Mouse (Mus musculus): ENCODE measurements around the gene Dazap1. TPM values are rescaled to one million over a fixed set of nuclear protein-coding genes. Genes with fewer than 3 reads are reported as not detected.
A peak's percentile ranks its signal among the peaks of the same experiment; 100 is the strongest.
"Not testable (repeated sequence)": the region's sequence is repeated elsewhere in the genome, so short reads cannot be mapped to it uniquely, and the experiment has no call there.

Dazap1 gene
- polyA plus RNA-seq, 1 experiment from 2014 or later, result 44.3 TPM

DNA sequence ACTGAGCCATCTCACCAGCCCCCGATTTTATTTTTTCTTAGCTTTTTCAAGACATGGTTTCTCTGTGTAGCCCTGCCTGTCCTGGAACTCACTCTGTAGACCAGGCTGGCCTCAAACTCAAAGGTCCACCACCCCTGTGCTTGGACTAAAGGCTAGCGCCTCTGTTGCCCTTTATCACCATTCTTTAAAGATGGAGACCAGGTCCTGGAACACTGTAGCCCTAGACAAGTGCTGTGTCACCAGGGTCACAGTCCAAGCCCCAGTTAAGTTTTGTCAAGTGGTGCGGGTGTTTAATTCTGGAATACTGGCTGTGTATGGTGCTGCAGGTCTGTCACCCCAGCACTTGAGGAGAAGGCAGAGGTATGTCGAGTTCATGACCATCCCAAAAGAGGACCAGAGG is 24.3 kb upstream of the Dazap1 start:
- Histone ChIP-seq H3K27me3 (replicated peaks) (no peaks in the 10 kb centered on the region), H3K4me2 (no peak overlapping the region), H3K36me3 (peaks cover 100% of the 10 kb centered on the region), H3K9ac (no peak overlapping the region), H3K9me3 (replicated peaks) (no peaks in the 10 kb centered on the region), H3K4me3 (no peak overlapping the region), H3K4me1 (peaks cover 18% of the 10 kb centered on the region), H3K27ac (no peak overlapping the region)
- no peak for ATAC-seq
- 73% methylated on average over 4 of the region's 4 CpGs for WGBS (ENCODE audit: insufficient replicate concordance)

DNA sequence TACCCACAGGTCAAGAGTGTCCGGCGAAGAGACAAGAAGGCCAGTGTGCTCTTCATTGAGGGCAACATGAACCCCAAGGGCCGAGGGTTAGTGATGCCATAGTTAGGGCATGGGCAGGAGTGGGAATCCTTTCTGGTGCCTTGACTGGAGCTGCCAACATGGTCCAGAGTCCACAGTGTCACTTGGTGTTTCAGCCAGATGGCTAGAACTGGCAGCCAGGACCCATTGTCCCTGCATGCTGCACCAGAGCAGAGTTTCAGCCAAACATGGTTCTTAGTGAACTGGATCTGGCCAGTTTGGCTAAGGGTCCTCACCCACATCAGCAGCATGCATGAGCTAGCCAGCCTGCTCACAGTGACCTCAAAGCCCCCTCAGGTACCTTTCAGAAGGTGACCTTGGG is 23.0 kb upstream of the Dazap1 start:
- Histone ChIP-seq H3K27ac (no peak overlapping the region), H3K27me3 (replicated peaks) (no peaks in the 10 kb centered on the region), H3K4me3 (no peak overlapping the region), H3K4me2 (no peak overlapping the region), H3K36me3 (peaks cover 100% of the 10 kb centered on the region), H3K9ac (no peak overlapping the region), H3K4me1 (peaks cover 11% of the 10 kb centered on the region; the same call in 1 of the 2 replicates), H3K9me3 (replicated peaks) (no peaks in the 10 kb centered on the region)
- WGBS (ENCODE audit: insufficient replicate concordance), result 82% methylated on average over 3 of the region's 3 CpGs
- no peak for ATAC-seq

DNA sequence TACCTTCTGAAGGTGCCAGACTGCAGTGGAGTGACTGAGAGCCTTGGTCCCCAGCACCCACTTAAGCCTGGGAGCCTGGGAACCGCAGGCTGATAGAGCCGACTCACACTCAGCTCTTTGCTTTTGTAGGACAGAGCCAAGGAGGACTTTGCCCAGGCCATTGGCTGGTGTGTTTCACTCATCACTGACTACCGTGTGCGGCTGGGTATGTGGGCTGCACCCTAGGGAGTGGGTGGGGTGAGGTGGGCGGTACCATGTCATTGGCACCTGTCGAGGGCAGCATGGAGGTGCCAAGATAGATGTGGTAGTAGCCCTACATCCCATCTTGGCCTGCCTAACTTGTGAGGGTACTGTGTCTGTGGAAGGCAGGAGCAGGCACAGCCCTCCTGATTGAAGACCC is 21.5 kb upstream of the Dazap1 start:
- no peak for ATAC-seq
- no peaks in the 10 kb centered on the region for H3K27me3 ChIP-seq (replicated peaks)
- H3K4me1 ChIP-seq, result peaks cover 8% of the 10 kb centered on the region; the same call in 1 of the 2 replicates
- peaks cover 100% of the 10 kb centered on the region for H3K36me3 ChIP-seq
- no peak overlapping the region for H3K9ac ChIP-seq
- no peak overlapping the region for H3K4me2 ChIP-seq
- no peak overlapping the region for H3K27ac ChIP-seq
- no peak overlapping the region for H3K4me3 ChIP-seq
- WGBS (ENCODE audit: insufficient replicate concordance), result 86% methylated on average over 6 of the region's 6 CpGs
- H3K9me3 ChIP-seq (replicated peaks), result no peaks in the 10 kb centered on the region

DNA sequence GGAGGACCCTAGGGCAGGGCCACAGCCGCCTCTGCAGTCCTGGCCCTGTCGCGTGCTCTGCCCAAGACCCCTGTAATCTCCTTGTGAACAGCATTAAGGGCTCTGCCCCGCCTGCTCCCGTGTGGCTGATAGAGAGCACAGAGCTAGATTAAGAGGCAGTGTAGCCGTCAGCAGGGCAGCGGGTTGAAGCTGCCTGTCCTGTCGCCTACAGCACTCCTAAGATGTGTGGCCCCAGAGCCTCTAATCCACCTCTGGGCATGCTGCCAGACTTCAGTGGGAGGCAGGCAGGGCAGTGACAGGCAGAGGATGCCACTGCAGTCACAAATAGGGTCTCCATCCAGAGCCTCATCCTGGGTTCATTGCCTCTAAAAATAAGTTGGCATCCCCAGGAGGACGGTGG is 19.2 kb upstream of the Dazap1 start:
- H3K9me3 ChIP-seq (replicated peaks), result no peaks in the 10 kb centered on the region
- no peak for ATAC-seq
- no peak overlapping the region for H3K4me2 ChIP-seq
- H3K4me1 ChIP-seq, result peaks cover 26% of the 10 kb centered on the region
- H3K4me3 ChIP-seq, result no peak overlapping the region
- H3K27me3 ChIP-seq (replicated peaks), result no peaks in the 10 kb centered on the region
- WGBS (ENCODE audit: insufficient replicate concordance), result 63% methylated on average over 9 of the region's 9 CpGs
- peaks cover 77% of the 10 kb centered on the region for H3K36me3 ChIP-seq
- 0 out of 2 replicates have a peak overlapping the region, but pooled peaks have one; percentile 15 for H3K9ac ChIP-seq
- 0 out of 2 replicates have a peak overlapping the region, but pooled peaks have one; percentile 6 for H3K27ac ChIP-seq

DNA sequence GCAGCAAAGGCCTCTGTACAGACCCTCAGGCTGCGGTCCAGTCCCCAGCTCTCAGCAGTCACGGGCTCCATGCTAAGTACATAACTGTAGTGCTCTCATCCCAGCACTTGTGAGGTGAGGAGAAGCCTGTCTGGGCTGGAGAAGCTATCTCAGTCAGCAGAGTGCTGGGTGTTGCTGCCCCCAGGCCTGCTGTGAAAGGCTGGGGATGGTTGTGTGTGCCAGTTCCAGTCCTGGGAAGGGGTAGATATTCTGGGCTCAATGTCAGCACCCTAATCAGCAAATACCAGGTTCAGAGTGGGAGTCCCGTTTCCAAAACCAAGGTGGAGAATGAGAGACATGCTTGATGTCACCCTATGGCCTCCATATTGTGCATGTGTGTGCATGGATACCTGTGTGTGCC is 18.7 kb upstream of the Dazap1 start:
- peaks cover 29% of the 10 kb centered on the region for H3K4me1 ChIP-seq
- H3K9ac ChIP-seq, result no peak overlapping the region
- H3K27me3 ChIP-seq (replicated peaks), result no peaks in the 10 kb centered on the region
- no peaks in the 10 kb centered on the region for H3K9me3 ChIP-seq (replicated peaks)
- H3K4me3 ChIP-seq, result no peak overlapping the region
- H3K4me2 ChIP-seq, result no peak overlapping the region
- H3K36me3 ChIP-seq, result peaks cover 72% of the 10 kb centered on the region
- ATAC-seq, result no peak
- WGBS (ENCODE audit: insufficient replicate concordance), result 78% methylated on average over 3 of the region's 3 CpGs
- no peak overlapping the region for H3K27ac ChIP-seq

DNA sequence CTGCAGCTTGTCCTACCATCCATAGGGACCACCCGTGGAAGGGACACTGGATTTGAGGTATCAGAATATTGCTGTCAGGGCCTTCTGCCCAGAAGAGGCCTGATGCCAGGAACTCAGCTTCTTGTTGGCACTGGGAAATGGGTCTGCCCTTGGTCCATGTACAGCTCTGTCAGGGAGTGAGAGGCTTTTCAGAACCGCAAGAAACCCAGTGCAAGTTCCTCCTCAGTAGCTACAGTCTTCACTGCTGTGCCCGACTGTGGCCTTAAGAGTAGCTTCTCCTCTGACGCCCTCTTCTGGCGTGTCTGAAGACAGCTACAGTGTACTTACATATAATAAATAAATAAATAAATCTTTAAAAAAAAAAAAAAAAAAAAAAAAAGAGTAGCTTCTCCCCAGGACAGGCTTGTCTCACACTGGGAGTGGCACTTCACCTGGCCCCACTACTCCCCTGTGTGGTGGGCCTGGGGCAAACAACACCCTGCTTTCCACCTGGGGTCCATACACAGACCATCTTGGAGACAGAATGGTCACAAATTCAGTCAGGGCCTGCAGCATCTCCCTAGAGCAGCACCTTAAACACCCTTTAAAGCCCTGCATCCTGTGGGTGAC is 16.4 kb upstream of the Dazap1 start:
- H3K9ac ChIP-seq, result 0 out of 2 replicates have a peak overlapping the region, but pooled peaks have one; percentile 42
- no peaks in the 10 kb centered on the region for H3K9me3 ChIP-seq (replicated peaks)
- peaks cover 49% of the 10 kb centered on the region for H3K36me3 ChIP-seq
- peak overlapping the region; percentile 53; the same call in 1 of the 2 replicates for H3K27ac ChIP-seq
- no peak overlapping the region for H3K4me3 ChIP-seq
- no peaks in the 10 kb centered on the region for H3K27me3 ChIP-seq (replicated peaks)
- WGBS (ENCODE audit: insufficient replicate concordance), result 46% methylated on average over 5 of the region's 5 CpGs
- no peak overlapping the region for H3K4me2 ChIP-seq
- ATAC-seq, result no peak
- H3K4me1 ChIP-seq, result peaks cover 41% of the 10 kb centered on the region

DNA sequence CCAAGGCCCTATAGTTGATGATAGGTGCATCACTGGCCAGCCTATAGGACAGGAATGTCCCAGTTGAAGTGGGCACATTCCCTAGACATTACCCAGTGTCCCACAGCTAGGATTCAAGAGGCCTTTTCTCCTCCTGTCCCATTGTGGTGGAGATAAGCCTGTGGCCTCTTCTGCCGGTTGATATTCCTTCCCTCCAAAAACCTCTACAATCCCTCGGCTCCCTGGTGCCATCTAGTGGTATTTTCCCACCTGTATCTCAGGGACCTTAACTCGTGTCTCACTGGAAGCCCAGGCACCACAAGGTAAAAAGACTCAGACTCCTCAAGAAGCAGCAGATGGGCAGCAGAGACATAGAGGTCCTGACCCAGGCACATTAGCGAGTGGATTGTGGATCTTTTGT is 15.7 kb upstream of the Dazap1 start:
- H3K9me3 ChIP-seq (replicated peaks), result no peaks in the 10 kb centered on the region
- H3K4me2 ChIP-seq, result peak overlapping the region; percentile 14; the same call in 1 of the 2 replicates
- no peak overlapping the region for H3K4me3 ChIP-seq
- no peaks in the 10 kb centered on the region for H3K27me3 ChIP-seq (replicated peaks)
- 0 out of 2 replicates have a peak, but pooled peaks have one; percentile 8 for ATAC-seq
- H3K9ac ChIP-seq, result 0 out of 2 replicates have a peak overlapping the region, but pooled peaks have one; percentile 42
- 2% methylated on average over 4 of the region's 4 CpGs for WGBS (ENCODE audit: insufficient replicate concordance)
- peaks cover 42% of the 10 kb centered on the region for H3K36me3 ChIP-seq
- peak overlapping the region; percentile 53; the same call in 1 of the 2 replicates for H3K27ac ChIP-seq
- peaks cover 48% of the 10 kb centered on the region for H3K4me1 ChIP-seq

DNA sequence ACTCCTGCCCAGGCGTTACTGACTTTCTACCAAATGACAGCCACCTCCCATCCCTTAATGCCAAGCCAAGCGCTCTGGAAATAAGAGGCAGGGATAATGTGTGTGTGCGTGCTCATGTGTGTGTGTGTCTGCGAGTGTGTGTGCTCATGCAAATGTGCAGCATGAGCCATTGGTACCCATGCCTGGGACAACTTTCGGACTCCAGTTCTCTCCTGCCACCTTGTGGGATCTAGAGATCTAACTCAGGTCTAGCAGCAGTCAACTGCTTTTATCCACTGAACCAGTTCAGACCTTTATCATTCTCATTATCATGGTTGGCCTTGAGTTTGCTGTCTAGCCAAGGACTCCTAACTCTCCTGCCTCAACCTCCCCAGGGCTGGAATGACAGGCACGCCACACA is 13.4 kb upstream of the Dazap1 start:
- H3K27me3 ChIP-seq (replicated peaks), result no peaks in the 10 kb centered on the region
- H3K36me3 ChIP-seq, result peaks cover 36% of the 10 kb centered on the region
- ATAC-seq, result no peak
- H3K27ac ChIP-seq, result no peak overlapping the region
- peaks cover 54% of the 10 kb centered on the region for H3K4me1 ChIP-seq
- no peak overlapping the region for H3K9ac ChIP-seq
- H3K4me3 ChIP-seq, result peak overlapping the region; percentile 93; the same call in 1 of the 2 replicates
- no peaks in the 10 kb centered on the region for H3K9me3 ChIP-seq (replicated peaks)
- H3K4me2 ChIP-seq, result peak overlapping the region; percentile 87
- 66% methylated on average over 6 of the region's 6 CpGs for WGBS (ENCODE audit: insufficient replicate concordance)

DNA sequence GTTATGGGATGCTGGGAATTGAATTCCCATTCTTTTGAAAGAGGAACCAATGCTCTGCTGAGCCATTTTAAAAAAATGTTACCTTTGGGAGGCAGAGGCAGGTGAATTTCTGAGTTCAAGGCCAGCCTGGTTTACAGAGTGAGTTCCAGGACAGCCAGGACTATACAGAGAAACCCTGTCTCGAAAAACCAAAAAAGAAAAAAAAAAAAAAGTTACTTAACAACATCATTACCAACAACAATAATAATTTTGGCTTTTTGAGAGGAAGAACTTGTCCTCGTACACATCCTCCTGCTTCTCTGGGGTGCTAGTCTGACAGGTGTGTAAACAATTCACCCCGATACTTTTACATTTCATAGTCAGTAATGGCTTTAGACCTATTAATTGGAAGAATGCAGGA is 12.8 kb upstream of the Dazap1 start:
- H3K27ac ChIP-seq, result peak overlapping the region; percentile 91
- H3K27me3 ChIP-seq (replicated peaks); H3K9me3 ChIP-seq (replicated peaks); ATAC-seq: not testable (repeated sequence)
- H3K4me1 ChIP-seq, result peaks cover 54% of the 10 kb centered on the region
- peak overlapping the region; percentile 92 for H3K9ac ChIP-seq
- WGBS (ENCODE audit: insufficient replicate concordance), result 46% methylated on average over 3 of the region's 3 CpGs
- H3K4me3 ChIP-seq, result peak overlapping the region; percentile 93
- H3K36me3 ChIP-seq, result peaks cover 36% of the 10 kb centered on the region
- H3K4me2 ChIP-seq, result peak overlapping the region; percentile 87

DNA sequence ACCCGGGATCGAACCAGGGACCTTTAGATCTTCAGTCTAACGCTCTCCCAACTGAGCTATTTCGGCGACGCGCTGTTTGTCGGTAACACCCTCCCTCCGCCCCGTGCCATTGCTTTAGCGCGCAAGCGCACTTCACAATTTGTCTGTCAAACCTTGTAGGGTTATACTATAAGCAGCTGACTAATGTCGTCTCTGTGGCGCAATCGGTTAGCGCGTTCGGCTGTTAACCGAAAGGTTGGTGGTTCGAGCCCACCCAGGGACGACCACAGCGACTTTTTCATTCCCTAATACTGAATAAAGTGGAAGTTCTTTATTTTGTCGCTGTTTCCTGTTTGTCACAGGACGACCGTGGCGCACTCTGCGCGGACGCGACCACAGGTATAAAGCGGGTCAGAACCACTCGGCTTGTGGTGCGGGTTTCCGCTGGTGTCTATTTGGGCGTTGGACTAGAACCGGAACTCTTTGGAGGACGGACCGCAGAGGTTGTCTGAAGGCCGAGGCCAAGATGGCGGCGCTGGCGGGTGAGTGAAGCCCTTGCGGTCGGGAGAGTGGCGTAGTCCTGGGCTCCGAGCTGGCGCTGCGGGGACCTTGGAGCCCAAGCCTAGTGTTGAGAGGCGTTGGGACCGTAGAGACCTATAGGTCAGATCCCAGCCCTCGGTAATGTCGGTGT is 12.2 kb upstream of the Dazap1 start, which contains the start of gene Ndufs7:
Gene Ndufs7 (plus strand): TSS at position 151 of the 670 bp plus-strand sequence.
- peaks cover 54% of the 10 kb centered on the region for H3K4me1 ChIP-seq
- H3K36me3 ChIP-seq, result peaks cover 36% of the 10 kb centered on the region
- H3K4me3 ChIP-seq, result peak within 1 kb of the TSS; percentile 93
- under 1% methylated on average over 53 of the region's 53 CpGs for WGBS (ENCODE audit: insufficient replicate concordance)
- no peaks in the 10 kb centered on the region for H3K27me3 ChIP-seq (replicated peaks)
- peak within 1 kb of the TSS; percentile 87 for H3K4me2 ChIP-seq
- no peaks in the 10 kb centered on the region for H3K9me3 ChIP-seq (replicated peaks)
- peak within 1 kb of the TSS; percentile 91 for H3K27ac ChIP-seq
- H3K9ac ChIP-seq, result peak within 1 kb of the TSS; percentile 92
- ATAC-seq, result peak; percentile 87

DNA sequence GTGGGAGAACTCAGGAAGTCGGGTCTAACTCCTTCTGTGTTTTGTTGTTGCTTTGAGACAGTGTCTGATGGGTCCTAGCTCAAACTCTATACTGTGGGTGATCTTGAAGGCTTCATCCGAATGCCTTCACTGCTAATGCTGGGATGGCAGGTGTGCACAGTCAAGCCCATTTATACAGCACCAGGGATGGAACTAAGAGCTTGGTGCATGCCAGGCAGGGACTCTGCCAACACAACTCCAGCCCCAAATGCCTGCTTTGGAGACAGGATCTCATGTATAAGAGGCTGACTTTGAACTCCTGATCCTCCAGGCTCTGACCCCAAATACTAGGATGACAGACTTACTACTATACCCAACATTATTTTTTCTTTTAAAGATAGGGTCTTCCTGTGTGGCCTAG is 11.2 kb upstream of the Dazap1 start:
- no peaks in the 10 kb centered on the region for H3K9me3 ChIP-seq (replicated peaks)
- peak overlapping the region; percentile 91 for H3K27ac ChIP-seq
- no peak for ATAC-seq
- H3K4me3 ChIP-seq, result peak overlapping the region; percentile 93
- H3K4me1 ChIP-seq, result peaks cover 53% of the 10 kb centered on the region
- no peaks in the 10 kb centered on the region for H3K27me3 ChIP-seq (replicated peaks)
- 27% methylated on average over 2 of the region's 2 CpGs for WGBS (ENCODE audit: insufficient replicate concordance)
- peak overlapping the region; percentile 87 for H3K4me2 ChIP-seq
- peaks cover 38% of the 10 kb centered on the region for H3K36me3 ChIP-seq
- H3K9ac ChIP-seq, result peak overlapping the region; percentile 92

DNA sequence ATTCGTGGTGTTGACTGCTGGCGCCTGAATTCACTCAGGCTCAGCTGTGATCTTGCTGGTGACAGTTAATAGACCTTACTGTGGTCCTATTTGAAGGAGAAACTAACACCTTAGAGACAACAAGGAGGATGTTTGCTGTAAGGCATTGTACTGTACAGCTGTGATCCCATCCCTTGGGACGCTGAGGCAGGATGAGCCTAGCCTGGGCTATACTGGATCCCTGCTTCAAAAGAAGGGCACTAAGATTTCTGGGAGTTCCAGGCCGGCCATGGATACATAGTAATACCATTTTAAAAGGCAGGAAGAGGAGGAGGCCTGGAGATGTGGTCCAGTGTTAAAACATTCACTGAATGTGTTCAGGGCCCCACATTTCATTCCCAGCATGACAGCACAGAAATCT is 10.7 kb upstream of the Dazap1 start:
- Histone ChIP-seq H3K4me3 (peak overlapping the region; percentile 93), H3K27ac (peak overlapping the region; percentile 91; the same call in 1 of the 2 replicates), H3K4me2 (peak overlapping the region; percentile 87), H3K4me1 (peaks cover 48% of the 10 kb centered on the region), H3K9me3 (replicated peaks) (no peaks in the 10 kb centered on the region), H3K9ac (peak overlapping the region; percentile 92), H3K27me3 (replicated peaks) (no peaks in the 10 kb centered on the region), H3K36me3 (peaks cover 43% of the 10 kb centered on the region)
- WGBS (ENCODE audit: insufficient replicate concordance), result 81% methylated on average over 4 of the region's 4 CpGs
- no peak for ATAC-seq
